Comparison of ENCODE assay signal across 8 mouse cellular contexts in the genomic region with DNA sequence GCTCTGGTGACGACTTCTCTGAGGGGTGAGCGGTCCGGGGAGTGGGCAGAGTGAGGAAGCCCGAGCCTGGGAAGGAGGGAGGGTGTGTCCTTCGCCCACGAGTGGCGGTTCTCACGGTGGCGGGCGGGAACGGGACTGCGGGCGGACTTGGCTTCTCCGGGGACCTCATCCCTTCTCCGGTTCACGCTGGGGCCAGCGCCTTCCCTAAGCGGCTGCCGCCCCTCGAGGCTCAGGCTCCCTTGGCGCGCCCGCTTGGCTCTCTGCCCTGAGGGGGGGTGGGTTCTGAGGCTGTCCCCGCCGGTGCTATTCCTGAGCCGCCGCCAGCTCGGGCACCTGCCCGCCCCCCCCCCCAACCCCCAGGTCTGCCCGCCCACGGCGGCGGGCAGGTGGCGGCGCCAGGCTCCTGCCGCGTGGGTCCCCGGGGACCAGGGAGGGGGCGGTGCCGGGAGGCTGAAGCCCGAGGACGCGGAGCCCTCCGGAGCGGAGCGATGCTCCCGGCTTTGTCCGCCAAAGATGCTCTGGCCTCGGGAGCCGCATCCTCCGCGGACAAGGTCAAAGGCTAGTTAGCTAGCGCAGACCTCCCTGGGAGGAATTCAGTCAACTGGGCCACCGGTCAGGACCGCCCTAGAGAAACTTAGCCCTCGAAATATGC. TPM values are rescaled to one million over a fixed set of nuclear protein-coding genes. Genes with fewer than 3 reads are reported as not detected.
DNase-seq lines count a peak whose midpoint lies in the region; ATAC-seq and TF ChIP-seq lines count a peak whose summit lies in the region.

No protein-coding gene starts in this region.

- TF ChIP-seq CTCF in E14TG2a.4 (conservative IDR thresholded peaks at IDR 0.05; ENCODE audit: low read length), result no peak

- no peaks in the 10 kb centered on the region for H3K9me3 ChIP-seq in E14TG2a.4 (ENCODE audit: low read length)
- H3K9me3 ChIP-seq in embryonic facial prominence, embryonic 14.5 days (ENCODE audit: control insufficient read depth, low read length), result no peaks in the 10 kb centered on the region
- no peaks in the 10 kb centered on the region for H3K9me3 ChIP-seq in hindbrain, embryonic 14.5 days (ENCODE audit: control insufficient read depth, low read length)
- H3K9me3 ChIP-seq in liver, embryonic 12.5 days (replicated peaks), result no peaks in the 10 kb centered on the region

- H3K4me3 ChIP-seq in E14TG2a.4 (replicated peaks; ENCODE audit: low read length), result peak overlapping the region; percentile 85
- peak overlapping the region; percentile 58 for H3K4me3 ChIP-seq in embryonic facial prominence, embryonic 14.5 days (ENCODE audit: low read depth, low read length)
- H3K4me3 ChIP-seq in hindbrain, embryonic 14.5 days (replicated peaks; ENCODE audit: low read length), result peak overlapping the region; percentile 63
- H3K4me3 ChIP-seq in liver, embryonic 12.5 days, result peak overlapping the region; percentile 75

- H3K27me3 ChIP-seq in E14TG2a.4 (ENCODE audit: insufficient read depth, low read length), result no peaks in the 10 kb centered on the region
- no peaks in the 10 kb centered on the region; the same call in 1 of the 2 replicates for H3K27me3 ChIP-seq in embryonic facial prominence, embryonic 14.5 days (replicated peaks; ENCODE audit: control insufficient read depth, insufficient read depth, low read length)
- no peaks in the 10 kb centered on the region; the same call in 1 of the 2 replicates for H3K27me3 ChIP-seq in hindbrain, embryonic 14.5 days (ENCODE audit: control insufficient read depth, insufficient read depth, low read length)
- peaks cover 9% of the 10 kb centered on the region; the same call in 1 of the 2 replicates for H3K27me3 ChIP-seq in liver, embryonic 12.5 days (replicated peaks)

- H3K9ac ChIP-seq in embryonic facial prominence, embryonic 14.5 days (ENCODE audit: low read depth, low read length), result peak overlapping the region; percentile 67
- peak overlapping the region; percentile 68 for H3K9ac ChIP-seq in hindbrain, embryonic 14.5 days
- peak overlapping the region; percentile 83 for H3K9ac ChIP-seq in liver, embryonic 12.5 days

- peaks cover 26% of the 10 kb centered on the region for H3K36me3 ChIP-seq in E14TG2a.4 (ENCODE audit: insufficient read depth, low read length)
- H3K36me3 ChIP-seq in embryonic facial prominence, embryonic 14.5 days (ENCODE audit: control insufficient read depth, insufficient read depth, low read length), result no peaks in the 10 kb centered on the region
- no peaks in the 10 kb centered on the region for H3K36me3 ChIP-seq in hindbrain, embryonic 14.5 days (replicated peaks; ENCODE audit: control insufficient read depth, insufficient read depth)
- no peaks in the 10 kb centered on the region for H3K36me3 ChIP-seq in liver, embryonic 12.5 days

- H3K4me2 ChIP-seq in embryonic facial prominence, embryonic 14.5 days (ENCODE audit: low read depth, low read length), result peak overlapping the region; percentile 56
- H3K4me2 ChIP-seq in hindbrain, embryonic 14.5 days (replicated peaks), result peak overlapping the region; percentile 51
- peak overlapping the region; percentile 79 for H3K4me2 ChIP-seq in liver, embryonic 12.5 days

- intact Hi-C loops in heart, postnatal 25 days (cut with DNase I), result loop anchor here (2.0 to 10.0 kb wide), 3 partner anchors 74 to 428 kb away; a partner anchor contains a TSS

- peak overlapping the region; percentile 67 for H3K27ac ChIP-seq in embryonic facial prominence, embryonic 14.5 days (replicated peaks; ENCODE audit: low read depth, low read length)
- peak overlapping the region; percentile 80 for H3K27ac ChIP-seq in hindbrain, embryonic 14.5 days
- H3K27ac ChIP-seq in liver, embryonic 12.5 days, result peak overlapping the region; percentile 85

- DNase-seq in heart, adult 18-20 months, result peak; percentile 15 to 18
- no peak for DNase-seq in heart, postnatal 25 days (ENCODE audit: low spot score)
- DNase-seq in embryonic facial prominence, embryonic 14.5 days (ENCODE audit: low spot score), result peak; percentile 40
- DNase-seq in hindbrain, embryonic 14.5 days (ENCODE audit: low spot score), result no peak
- DNase-seq in right cerebral cortex, postnatal 25 days, result peak; percentile 8
- DNase-seq in adipocyte (ENCODE audit: low spot score), result no peak

- ATAC-seq in embryonic facial prominence, embryonic 14.5 days (ENCODE audit: low read depth), result peak; percentile 69
- ATAC-seq in hindbrain, embryonic 14.5 days (ENCODE audit: low FRiP score), result peak; percentile 41
- ATAC-seq in liver, embryonic 12.5 days, result peak; percentile 67

- H3K4me1 ChIP-seq in E14TG2a.4 (replicated peaks; ENCODE audit: low read depth, low read length), result peaks cover 51% of the 10 kb centered on the region
- H3K4me1 ChIP-seq in embryonic facial prominence, embryonic 14.5 days (ENCODE audit: control insufficient read depth, insufficient read depth, low read length), result no peaks in the 10 kb centered on the region
- H3K4me1 ChIP-seq in hindbrain, embryonic 14.5 days (replicated peaks; ENCODE audit: control insufficient read depth, insufficient read depth, low read length), result peaks cover 4% of the 10 kb centered on the region; the same call in 1 of the 2 replicates
- H3K4me1 ChIP-seq in liver, embryonic 12.5 days, result peaks cover 11% of the 10 kb centered on the region

- 8% methylated on average over 18 of the region's 56 CpGs for WGBS in embryonic facial prominence, embryonic 14.5 days
- WGBS in hindbrain, embryonic 14.5 days, result 17% methylated on average over 39 of the region's 56 CpGs
- 16% methylated on average over 46 of the region's 56 CpGs for WGBS in liver, embryonic 12.5 days (ENCODE audit: insufficient replicate concordance)

RNA-seq across cellular contexts. Expression of a gene that starts 6.4 kb away (rescaled TPM):
- total RNA-seq in heart, adult 18-20 months (2021), result 1 to 10 TPM; 2.4 to 3.1 TPM
- total RNA-seq in heart, postnatal 25 days (2021), result 1 to 10 TPM; 2.2 to 3.0 TPM
- polyA plus RNA-seq in embryonic facial prominence, embryonic 14.5 days (2014; fragmentation: Nextera tagmentation; extraction: Ambion mirVana), result 16.2 and 16.9 TPM in 2 replicates
- 22.4 and 23.0 TPM in 2 replicates for polyA plus RNA-seq in hindbrain, embryonic 14.5 days (2014; fragmentation: Nextera tagmentation; extraction: Ambion mirVana)
- 12.4 and 13.3 TPM in 2 replicates for polyA plus RNA-seq in liver, embryonic 12.5 days (2016; fragmentation: Nextera tagmentation; extraction: Ambion mirVana)

Comparison
In these comparisons a context has a peak if more than half of its experiments do, and no peak if none do; other contexts are left out.
1. DNase-seq: peak in heart, adult 18-20 months (2 of 2), embryonic facial prominence, embryonic 14.5 days (single experiment) and right cerebral cortex, postnatal 25 days (single experiment); none in heart, postnatal 25 days (single experiment), hindbrain, embryonic 14.5 days (single experiment) and adipocyte (single experiment).
2. Peak in every context shown above with its lines, with median percentiles within 50 percentile points of each other: H3K4me3 ChIP-seq, ATAC-seq, H3K27ac ChIP-seq, H3K4me2 ChIP-seq and H3K9ac ChIP-seq.